Mouse (Mus musculus) forelimb bud, embryonic 11.5 days (tissue): Measurements from ENCODE around the gene Ubr4.
"Not testable (repeated sequence)": the region's sequence is repeated elsewhere in the genome, so short reads cannot be mapped to it uniquely, and the experiment has no call there.

Experiments used
- DNase-seq: peaks from one replicate; pipeline ENCODE4 v3.0.0-alpha.2; 2012; ENCODE audit warnings: low read depth, low spot score

Ubr4 gene

DNA sequence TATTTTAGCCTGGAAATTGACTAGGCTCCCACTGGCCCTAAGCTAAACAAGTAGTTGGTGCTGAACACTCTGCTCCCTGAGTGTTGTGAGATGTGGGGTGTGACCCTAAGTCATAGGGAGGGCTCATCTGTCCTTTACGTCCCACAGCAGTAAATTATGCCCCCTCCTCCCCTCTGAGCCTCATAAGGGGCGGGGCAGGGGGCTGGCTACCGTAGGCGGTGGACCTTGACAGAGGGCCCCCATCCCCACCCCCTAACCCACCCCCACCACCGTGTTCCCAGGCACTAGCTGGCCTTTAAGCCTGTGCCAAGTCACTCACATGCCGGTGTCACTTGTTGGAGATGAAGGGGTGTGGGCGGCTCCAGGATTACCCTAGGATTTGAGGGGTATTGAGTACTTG is 132.1 kb downstream of the Ubr4 start:
- DNase-seq, result no peak

DNA sequence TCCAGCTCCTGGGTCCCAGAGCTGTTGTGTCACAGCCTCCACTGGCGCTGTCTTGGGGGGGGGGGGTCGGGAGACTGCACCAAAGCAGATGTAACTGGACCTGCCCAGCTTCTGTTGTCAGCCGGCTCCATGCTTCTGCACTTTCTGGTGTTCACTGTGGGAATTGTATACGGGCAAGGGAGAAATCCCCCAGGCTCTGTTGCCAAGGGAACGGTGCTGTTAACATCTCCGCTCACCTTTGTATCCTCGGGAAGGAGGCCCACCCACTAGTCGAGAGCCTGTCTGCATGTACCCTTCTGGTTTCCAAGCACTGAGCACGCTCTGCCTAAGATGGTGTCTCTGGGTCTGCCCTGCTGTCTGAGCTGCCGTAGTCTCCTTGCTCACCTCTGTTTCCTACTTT is 134.7 kb downstream of the Ubr4 start:
- DNase-seq, result no peak

DNA sequence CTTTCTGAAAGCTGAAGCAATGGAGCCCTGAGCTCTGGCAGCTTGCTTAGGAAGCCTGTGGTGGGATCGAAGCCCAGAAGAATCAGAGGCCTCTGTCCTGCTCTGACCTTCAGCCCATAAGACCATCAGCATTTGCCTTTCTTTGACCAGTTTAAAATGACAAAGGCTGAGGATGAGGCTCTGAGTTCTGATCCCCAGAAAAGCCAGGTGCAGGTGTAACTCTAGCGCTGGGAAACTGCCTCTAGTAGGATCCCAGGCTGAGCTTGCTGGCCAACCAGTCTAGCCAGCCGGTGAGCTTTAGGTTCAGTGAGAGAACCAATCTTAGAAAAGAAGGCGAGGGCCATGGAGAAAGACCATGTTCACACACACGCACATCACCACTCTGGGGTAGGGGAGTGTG is 135.9 kb downstream of the Ubr4 start:
- DNase-seq, result no peak

DNA sequence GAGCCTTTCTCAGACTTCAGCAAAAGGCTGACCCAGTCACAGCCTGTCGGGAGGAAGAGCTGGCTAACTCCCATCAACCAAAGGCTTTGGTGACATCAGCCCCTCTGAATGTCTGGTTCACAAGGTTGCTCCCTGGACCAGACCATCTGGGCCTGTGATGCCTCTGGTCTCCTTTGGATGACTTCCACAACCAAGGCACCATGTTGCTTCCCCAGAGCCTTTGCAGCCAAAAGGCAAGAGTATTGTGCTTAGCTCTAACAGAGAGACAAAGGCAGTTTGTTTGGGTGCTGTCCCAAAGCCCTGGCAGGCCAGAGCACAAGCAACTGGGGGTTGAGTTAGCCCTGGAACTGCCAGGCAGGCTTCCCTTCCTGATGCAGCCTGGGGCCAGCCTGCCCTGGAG is 137.5 kb downstream of the Ubr4 start:
- no peak for DNase-seq

DNA sequence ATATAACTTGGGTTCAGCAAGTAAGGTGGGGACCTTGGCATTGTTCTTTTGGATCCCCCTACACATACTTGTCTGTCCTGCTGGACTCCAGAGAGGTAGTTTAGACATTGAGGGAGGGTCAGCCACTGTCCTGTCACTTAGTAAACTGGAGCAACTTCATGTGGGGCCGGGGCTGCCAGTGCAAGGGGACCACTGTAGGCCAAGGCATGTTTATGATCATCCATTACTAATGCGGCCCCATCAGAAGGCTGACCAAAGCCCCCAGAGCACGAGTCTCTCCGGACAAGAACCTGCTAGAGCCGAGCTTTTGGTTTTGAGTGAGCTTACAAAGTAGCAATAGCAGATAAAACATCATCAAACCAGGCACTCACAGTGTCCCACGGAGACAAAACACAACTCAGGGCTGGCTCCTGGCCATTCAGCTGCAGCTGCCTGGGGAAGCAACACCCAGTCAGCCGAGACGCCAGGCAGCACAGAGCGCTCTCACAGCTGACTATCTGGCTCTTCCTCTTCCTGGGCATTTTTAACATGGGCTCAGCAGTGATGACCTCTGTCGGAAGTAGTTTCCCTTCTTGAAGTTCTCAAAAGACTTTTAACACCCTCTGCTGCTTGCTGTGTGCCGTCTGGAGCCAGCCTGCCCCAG is 138.1 kb downstream of the Ubr4 start:
- no peak for DNase-seq

DNA sequence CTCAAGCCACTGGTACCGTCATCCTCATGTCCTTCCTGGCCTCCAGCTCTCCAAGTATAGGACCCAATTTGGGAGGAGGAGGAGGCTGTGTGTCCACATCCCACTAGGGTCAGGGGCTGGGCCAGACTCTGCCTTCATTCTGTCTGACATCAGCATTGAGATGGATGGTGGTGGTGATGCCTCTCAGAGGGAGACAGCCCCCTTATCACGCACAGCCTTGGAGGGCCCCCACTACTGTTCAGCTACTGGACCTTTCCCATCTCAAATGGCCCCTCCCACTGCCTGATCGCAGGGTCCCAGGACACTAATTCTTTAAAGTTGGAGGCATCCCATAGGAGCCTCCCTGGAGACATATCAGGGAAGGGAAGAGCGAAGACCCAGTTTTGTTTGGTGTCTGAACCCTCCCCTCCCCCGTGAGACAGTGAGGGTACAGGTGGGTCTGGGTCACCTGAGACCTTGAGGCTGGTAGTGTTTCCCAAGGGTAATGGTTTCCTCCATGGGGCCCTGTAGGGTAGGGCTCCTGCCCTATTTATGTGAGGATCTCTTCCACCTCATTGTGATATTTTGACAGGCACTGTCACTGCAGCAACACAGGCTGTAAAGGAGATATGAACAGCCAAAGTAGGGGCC is 139.2 kb downstream of the Ubr4 start:
- no peak for DNase-seq

DNA sequence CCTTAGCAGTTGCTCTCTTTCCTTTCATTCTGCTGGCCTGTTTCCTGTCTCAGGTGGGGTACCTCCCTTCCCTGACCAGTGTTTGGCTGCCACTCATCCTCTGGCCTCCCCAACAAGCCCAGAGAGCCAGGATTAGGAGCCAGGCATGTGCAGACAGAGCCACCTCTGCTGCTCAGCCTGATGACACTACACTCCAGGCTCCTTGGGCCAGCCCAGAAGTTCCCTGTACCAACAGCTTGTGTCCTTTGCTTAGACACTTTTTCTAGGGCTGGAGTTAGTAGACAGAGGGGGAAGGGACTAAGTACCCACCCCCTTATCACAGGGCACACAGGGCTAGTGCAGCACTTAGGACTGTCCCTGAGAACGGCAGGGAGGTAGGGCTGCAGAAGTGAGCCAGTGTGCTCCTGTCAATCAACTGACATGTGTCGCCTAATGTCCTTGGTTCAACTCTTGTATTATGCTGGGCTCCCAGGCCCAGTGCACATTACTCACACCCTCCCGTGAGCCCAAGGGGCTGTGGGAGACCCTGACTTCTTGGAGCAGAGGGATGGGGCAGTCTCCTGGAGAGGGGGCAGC is 139.9 kb downstream of the Ubr4 start:
- DNase-seq, result no peak

DNA sequence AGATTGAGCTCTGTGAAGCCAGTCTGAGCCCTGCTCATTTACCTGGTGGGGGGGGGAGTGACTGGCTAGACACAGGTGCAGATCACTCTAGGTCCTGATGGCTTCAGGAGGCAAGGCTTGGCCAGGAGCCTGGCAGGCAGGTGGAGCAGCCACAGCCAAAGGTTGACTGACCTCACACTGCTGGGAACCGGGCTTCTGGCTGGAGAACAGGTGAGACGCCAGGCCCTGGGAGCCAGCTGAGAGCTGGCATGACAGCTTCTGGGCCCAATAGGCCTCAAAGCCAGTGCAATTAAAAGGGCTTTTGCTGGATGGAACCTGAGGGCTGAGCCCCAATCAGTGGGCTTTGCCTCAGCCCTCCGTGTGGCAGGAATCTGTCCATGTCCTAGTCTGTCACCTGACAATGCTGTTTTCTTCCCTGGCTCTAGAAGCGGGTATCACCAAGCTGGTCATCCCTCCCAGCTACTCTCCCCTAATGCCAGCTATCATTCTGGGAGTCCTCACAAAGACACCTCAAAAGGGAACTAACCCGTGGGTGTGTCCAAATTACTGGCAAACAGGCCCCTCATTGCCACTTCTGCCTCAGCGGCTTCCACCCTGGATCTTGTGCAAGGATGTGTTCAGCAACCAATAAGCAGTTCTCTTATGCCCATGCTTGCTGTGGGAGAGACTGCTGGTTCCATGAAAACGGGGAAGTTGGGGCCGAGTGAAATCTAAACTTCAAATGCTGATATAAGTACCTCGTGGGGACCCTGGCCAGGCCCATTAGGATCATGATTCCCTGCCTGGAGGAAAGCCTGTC is 141.0 kb downstream of the Ubr4 start:
- no peak for DNase-seq

DNA sequence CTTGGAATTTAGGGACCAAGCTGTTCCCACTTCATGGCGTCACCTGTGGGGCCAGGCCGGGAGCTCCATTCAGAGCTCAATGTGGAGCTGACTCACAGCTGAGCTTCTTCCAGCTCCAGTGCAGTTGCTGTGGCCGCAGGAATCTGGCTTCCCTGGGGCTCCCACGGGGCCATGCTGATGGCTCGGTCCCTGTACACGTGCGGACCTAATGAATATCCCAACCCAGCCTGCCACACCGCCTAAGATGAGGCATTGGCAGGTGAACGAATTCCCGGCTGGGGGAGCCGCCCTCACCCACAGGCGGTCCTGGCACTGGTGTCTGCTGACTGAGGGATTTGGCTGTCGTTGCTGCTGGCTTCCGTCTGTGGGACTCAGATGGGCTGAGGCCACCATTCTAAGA is 148.4 kb downstream of the Ubr4 start:
- DNase-seq, result no peak

DNA sequence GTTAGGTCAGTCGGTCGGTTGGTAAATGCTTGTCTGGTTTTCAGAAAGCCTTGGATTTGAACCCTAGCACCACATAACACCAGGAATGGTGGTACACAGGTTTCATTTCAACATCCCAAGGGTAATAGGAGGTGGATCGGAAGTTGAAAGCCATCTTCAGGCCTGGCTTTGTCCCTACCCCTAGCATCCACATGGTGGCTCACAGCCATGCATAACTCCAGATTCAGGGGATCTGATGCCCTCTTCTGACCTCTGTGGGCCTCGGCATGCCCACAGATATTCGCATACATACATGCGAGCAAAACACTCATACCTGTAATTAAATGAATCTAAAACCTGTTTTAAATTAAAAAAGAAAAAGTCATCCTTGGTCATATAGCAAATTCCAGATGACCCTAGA is 149.3 kb downstream of the Ubr4 start:
- DNase-seq, result no peak

DNA sequence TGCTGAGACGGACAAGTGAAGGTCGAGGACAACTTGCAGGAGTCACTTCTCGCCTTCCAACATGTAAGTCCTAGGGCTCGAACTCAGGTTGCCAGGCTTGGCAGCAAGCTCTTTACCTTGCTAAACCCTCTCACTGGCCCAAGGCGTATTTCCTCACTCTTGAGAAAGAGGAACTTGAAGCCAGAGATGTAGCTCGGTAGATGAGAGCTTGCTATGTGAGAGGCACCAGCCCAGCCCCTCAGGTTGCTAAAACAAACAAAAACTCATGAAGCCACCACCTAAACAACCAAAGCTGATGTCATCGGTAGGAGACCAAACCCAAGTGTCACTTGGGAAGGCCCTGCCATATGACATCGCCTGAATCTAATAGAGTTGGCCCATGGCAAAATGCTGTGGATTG is 151.5 kb downstream of the Ubr4 start:
- DNase-seq, result no peak

DNA sequence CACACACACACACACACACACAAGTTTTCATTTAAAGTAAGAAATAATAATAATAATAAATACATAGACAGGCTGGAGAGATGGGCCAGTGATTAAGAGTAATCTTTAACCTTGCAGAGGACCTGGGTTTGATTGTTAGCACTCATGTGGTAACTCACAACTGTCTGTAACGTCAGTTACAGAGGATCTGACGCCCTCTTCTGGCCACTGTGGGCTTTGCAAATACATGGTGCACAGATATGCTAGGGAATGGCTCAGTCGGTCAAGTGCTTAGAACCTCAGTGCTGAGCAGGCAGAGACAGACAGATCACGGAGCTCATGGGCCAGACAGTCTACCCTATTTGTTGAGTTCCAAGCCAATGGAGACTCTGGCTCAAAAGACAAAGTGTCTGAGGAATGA is 153.3 kb downstream of the Ubr4 start:
- no peak for DNase-seq

DNA sequence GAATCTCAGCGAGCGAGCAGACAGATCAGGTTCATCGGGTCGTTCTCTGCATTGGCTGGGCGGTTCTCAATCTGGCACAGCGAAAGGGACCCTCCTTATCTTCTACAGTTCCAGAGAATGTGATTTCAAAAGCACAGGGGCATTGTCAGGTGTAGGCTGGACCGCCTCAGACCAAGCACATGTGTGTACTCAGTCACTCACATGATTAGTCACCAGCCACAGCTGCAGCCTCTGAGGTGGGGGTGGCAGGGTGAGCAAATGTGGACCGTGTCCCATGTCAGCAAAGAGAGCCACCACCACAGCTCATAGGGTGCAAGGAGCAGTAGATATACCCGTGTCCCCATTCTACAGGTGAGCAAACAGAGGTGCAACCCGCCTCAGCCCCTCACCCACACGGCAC is 154.3 kb downstream of the Ubr4 start:
- DNase-seq, result no peak

DNA sequence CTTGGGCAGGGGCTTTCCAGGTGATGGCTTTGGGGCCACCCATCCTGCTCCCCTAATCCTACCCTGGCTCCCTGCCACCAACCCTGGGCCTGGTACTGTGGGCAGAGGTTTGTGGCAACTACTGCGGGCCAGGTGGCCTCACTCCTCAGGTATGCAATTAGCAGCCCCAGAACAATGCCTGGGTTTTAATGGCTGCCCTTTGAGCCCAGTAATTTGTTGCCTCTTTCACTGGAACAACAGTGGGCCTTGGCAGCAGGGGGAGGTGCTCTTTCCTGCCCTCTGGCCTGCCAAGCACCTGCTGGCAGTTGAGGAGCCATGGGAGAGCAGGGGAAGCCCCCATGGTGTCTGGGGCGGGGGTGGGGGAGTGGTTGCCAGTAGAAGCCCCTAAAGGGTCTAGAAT is 156.7 kb downstream of the Ubr4 start:
- no peak for DNase-seq

DNA sequence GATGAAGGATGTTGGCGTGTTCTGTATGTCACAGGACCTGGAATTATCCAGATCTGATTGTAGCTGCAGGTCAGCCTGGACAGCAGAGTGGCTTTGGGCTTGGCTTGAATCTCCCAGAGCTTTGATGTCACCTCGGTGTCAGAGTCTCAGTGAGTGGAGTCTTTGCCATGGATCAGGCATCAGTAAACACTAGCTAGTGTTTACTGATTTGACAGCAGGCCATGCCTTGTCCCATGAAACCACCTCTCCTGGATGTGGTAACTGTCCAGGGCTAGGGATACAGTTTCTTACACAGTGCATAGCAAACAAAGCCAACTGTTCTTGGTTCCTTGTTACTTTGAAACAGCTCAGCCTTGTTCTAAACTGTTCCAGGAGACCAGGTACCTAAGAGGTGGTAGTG is 159.1 kb downstream of the Ubr4 start:
- DNase-seq, result no peak

DNA sequence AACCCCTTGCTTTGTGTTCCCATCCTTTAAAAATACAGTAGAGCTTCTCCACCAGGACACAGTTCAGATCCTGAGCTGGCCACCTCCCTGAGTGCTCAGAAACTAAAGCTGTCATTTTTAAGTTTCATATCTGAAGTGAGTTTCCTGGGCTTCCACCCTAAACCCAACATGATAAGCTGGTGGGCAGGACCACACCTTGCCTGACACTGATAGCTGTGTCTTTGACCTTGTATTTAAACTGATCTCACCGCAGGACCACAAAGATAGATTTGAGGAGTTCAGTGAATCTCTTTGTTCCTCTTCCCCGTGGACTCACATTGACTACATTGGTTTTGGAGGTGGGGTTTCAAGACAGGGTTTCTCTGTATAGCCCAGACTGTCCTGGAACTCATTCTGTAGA is 160.6 kb downstream of the Ubr4 start:
- no peak for DNase-seq

DNA sequence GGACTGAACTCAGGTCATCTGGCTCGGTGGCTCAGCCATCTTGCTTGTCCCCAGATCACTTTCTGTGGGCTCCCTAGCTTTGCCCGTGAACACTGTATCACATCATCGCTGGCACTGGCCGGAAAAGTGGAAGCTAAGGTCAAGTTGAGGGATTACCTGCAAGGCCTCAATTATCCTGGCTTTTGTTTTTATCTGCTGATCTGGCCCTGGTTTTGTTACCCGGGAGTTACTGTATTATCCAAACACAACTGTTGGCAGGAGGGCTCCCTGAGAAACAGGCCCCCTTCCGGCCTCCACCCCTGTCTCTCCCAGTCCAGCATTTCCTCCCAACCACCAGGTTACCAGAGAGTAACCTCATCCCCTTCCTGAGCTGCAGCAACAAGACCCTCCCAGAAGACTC is 166.8 kb downstream of the Ubr4 start:
- DNase-seq, result no peak

DNA sequence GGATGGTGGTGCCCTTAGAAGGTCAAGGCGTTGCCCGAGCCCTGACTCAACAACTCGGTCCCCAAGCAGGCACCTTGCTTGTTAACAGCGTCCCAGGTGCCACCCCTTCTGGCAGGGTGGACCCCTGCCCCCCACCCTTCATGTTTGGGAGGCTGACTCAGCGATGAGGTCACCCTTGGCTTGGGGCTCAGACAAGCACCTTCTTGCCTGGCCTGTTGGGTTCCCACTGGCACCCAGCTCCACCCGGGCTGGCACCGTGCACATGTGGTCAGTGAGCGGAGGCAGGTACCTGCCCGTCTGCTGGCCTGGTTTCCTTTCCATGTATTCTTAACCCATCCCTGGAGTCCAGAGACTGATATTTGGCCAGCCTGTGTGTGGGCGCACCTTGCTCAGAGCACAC is 169.5 kb downstream of the Ubr4 start:
- DNase-seq, result no peak

DNA sequence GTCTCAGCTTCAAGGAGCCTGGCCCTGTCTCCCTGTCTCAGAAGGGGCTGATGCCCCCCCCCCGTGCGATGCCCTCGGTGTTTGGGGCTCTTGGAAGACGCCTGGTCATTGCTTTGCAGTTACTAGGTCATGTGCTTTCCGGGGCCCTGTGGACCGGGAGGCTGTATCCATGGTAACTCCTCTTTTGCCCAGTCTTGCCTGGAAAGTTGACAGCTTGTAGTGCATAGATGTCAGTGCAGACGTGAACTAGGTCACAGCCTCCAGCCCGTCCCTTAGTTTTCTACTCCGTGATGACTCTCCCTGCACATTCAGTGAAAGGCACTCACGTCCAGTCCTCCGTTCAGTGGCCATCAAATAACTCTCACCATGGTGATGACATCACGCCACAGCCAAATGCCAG is 174.1 kb downstream of the Ubr4 start:
- no peak for DNase-seq

DNA sequence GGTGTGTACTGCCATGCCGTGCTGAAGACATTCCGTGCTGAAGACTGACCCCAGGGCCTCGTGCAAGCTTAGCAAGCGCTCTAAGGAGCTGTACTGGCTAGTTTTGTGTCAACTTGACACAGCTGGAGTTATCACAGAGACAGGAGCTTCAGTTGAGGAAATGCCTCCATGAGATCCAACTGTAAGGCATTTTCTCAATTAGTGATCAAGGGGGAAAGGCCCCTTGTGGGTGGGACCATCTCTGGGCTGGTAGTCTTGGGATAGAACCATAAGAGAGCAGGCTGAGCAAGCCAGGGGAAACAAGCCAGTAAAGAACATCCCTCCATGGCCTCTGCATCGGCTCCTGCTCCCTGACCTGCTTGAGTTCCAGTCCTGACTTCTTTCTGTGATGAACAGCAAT is 177.8 kb downstream of the Ubr4 start, which contains the start of gene Iffo2:
TSS of gene Iffo2 (plus strand) at position 301 of the 400 bp plus-strand sequence.
- DNase-seq, result not testable (repeated sequence)

DNA sequence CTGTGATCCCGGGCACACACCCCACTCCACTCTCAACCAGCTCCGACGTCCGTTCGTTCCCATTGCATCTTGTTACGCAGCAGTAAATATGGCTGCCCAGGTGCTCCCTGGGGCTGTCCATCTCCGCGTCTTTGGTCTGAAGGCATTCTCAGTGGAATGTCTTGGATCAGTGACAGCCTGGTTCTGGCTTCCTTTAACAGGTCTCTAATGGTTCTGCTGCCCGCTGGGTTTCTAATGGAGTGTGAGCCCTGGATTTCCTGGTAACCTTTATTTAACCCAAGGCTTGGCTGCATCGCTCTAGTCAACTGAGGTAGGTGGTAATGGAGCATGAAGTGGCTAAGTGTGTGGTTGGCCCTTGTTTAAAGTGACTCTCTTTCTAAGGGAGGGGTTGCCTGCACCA is 179.7 kb downstream of the Ubr4 start:
- no peak for DNase-seq

DNA sequence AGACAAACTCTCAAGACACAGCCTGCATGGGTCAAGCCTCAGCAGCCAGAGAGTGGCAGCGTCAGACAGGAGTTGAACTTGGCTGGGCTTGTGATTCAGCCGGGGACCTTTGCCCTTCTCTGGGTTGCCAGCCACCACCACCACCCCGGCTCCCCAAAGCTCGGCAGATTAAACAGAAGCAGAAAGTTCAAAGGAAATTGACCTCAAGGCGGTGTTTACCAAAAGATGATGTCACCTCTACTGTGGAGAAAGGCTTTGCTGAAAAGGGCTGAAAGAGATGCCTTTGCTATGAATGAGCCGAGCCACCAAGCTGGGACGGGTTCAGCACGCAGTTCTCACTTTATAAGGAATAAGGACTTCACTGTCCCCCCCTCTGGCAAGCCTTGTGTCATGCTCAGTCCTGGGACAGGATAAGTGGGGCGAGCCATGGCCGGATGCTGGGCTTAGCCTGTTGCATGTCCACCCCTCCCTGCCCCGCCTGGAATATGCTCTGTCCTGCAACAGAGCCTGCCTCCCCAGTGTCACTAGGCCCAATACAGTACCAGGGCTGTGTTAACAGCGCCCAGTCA is 182.8 kb downstream of the Ubr4 start:
- no peak for DNase-seq
